Mouse (Mus musculus): ENCODE data around the gene 1700029F12Rik. TPM values are rescaled to one million over a fixed set of nuclear protein-coding genes. Genes with fewer than 3 reads are reported as not detected.

1700029F12Rik gene
- polyA plus RNA-seq, 1 experiment = 0.09 TPM

DNA sequence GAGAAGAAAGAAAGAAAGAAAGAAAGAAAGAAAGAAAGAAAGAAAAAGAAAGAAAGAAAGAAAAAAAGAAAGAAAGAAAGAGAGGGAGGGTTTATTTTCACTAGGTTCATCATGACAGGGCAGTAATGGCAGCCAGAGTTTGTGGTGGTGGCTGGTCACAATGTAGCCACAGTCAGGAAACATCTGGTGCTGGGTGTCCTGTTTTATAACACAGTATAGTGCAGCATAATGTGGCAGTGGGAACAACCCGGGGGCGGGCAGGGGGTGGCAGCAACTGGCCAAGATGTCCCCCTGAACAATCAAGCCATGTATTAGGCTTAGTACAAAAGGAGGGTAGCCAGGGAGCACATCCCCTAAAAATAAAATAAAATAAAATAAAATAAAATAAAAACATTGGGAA lies 29.3 kb upstream of the 1700029F12Rik start:
- no peak overlapping the region for H3K27ac ChIP-seq (ENCODE audit: insufficient read depth, low read length)
- no peaks in the 10 kb centered on the region for H3K4me1 ChIP-seq (ENCODE audit: control insufficient read depth, insufficient read depth, insufficient read length)
- H3K4me3 ChIP-seq (ENCODE audit: extremely low read depth, insufficient read depth, insufficient read length) = no peak overlapping the region
- 13% methylated on average over 2 of the region's 2 CpGs for WGBS
- DNase-seq (ENCODE audit: low read depth in 1 of 2, low spot score in 2 of 2) = no peak
- TF ChIP-seq CTCF (IDR thresholded peaks at IDR 0.05; ENCODE audit: extremely low read depth, insufficient read depth, insufficient read length, insufficient replicate concordance) (no peak), POLR2A (IDR thresholded peaks at IDR 0.05; ENCODE audit: low read depth, low read length) (no peak)
- H3K27me3 ChIP-seq (ENCODE audit: control insufficient read depth, insufficient read depth, low read length) = no peaks in the 10 kb centered on the region
- H3K36me3 ChIP-seq (ENCODE audit: control insufficient read depth, insufficient read depth, low read length) = no peaks in the 10 kb centered on the region

DNA sequence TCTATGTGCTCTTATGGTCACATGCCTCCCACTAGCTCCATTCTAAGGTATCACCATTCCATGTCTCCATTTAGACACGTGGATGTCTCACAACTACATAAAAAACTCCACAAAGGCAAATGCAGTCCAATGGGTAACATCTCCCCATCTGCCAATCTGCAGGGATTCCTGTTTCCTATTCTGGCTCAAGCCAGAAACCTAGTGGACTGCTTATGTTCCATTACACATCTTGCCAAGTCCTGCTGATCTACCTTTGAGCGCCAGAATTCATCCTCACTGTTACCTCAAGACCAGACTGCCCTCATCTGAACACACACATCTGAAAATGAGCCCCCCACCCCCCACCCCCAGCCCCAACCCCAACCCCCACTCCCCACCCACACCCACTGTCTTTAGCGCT lies 28.0 kb upstream of the 1700029F12Rik start:
- no peaks in the 10 kb centered on the region for H3K27me3 ChIP-seq (ENCODE audit: control insufficient read depth, insufficient read depth, low read length)
- DNase-seq (ENCODE audit: low read depth in 1 of 2, low spot score in 2 of 2) = no peak
- no peaks in the 10 kb centered on the region for H3K4me1 ChIP-seq (ENCODE audit: control insufficient read depth, insufficient read depth, insufficient read length)
- no peak overlapping the region for H3K4me3 ChIP-seq (ENCODE audit: extremely low read depth, insufficient read depth, insufficient read length)
- 90% methylated on average over 3 of the region's 3 CpGs for WGBS
- H3K27ac ChIP-seq (ENCODE audit: insufficient read depth, low read length) = no peak overlapping the region
- H3K36me3 ChIP-seq (ENCODE audit: control insufficient read depth, insufficient read depth, low read length) = no peaks in the 10 kb centered on the region
- TF ChIP-seq POLR2A (IDR thresholded peaks at IDR 0.05; ENCODE audit: low read depth, low read length) (no peak), CTCF (IDR thresholded peaks at IDR 0.05; ENCODE audit: extremely low read depth, insufficient read depth, insufficient read length, insufficient replicate concordance) (no peak)

DNA sequence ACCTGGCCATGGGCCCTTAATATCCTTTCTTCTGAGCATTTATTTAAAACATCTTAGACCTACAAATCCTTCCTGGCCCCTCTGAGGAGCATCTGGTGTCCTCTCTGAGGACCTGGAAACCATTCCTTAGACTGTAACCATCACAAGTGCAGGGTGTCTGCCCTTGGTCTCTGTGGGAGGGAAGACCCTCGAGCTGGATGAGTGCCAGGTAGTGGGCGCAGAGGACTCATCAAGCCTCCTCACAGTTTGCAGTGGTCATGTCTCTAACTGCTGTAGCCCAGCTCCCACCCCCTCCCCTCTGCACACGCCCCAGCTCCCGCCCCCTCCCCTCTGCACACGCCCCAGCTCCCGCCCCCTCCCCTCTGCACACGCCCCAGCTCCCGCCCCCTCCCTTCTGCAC lies 26.2 kb upstream of the 1700029F12Rik start:
- 74% methylated on average over 3 of the region's 8 CpGs for WGBS
- no peaks in the 10 kb centered on the region for H3K4me1 ChIP-seq (ENCODE audit: control insufficient read depth, insufficient read depth, insufficient read length)
- no peaks in the 10 kb centered on the region for H3K27me3 ChIP-seq (ENCODE audit: control insufficient read depth, insufficient read depth, low read length)

DNA sequence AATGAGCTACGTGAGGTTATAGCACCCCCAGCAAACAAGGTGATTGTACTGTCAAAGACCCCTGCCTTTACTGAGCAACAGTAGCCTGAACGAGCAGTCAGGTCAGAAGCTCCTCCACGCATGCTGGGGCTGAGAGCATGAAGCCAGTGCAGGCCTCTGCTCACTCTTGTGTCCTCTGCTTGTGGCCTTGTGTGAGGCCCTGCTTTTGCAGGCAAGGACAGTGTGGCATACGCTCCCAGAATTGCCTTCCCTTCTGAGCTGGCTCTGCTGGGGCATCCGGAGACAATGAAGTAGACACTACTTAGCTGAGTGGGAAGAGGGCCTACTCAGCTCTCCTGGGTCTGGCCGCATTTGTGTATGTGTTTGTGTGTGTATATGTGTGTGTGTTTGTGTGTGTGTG lies 25.6 kb upstream of the 1700029F12Rik start:
- no peaks in the 10 kb centered on the region for H3K36me3 ChIP-seq (ENCODE audit: control insufficient read depth, insufficient read depth, low read length)
- WGBS = 90% methylated on average over 6 of the region's 6 CpGs
- TF ChIP-seq POLR2A (IDR thresholded peaks at IDR 0.05; ENCODE audit: low read depth, low read length) (no peak), CTCF (IDR thresholded peaks at IDR 0.05; ENCODE audit: extremely low read depth, insufficient read depth, insufficient read length, insufficient replicate concordance) (no peak)
- H3K27me3 ChIP-seq (ENCODE audit: control insufficient read depth, insufficient read depth, low read length) = no peaks in the 10 kb centered on the region
- no peak overlapping the region for H3K27ac ChIP-seq (ENCODE audit: insufficient read depth, low read length)
- DNase-seq (ENCODE audit: low read depth in 1 of 2, low spot score in 2 of 2) = no peak
- no peaks in the 10 kb centered on the region for H3K4me1 ChIP-seq (ENCODE audit: control insufficient read depth, insufficient read depth, insufficient read length)
- no peak overlapping the region for H3K4me3 ChIP-seq (ENCODE audit: extremely low read depth, insufficient read depth, insufficient read length)

More for the DNA sequence above, 26.2 kb upstream of the 1700029F12Rik start:
- DNase-seq (ENCODE audit: low read depth in 1 of 2, low spot score in 2 of 2) = no peak
- no peaks in the 10 kb centered on the region for H3K36me3 ChIP-seq (ENCODE audit: control insufficient read depth, insufficient read depth, low read length)
- H3K27ac ChIP-seq (ENCODE audit: insufficient read depth, low read length) = no peak overlapping the region
- no peak for TF ChIP-seq POLR2A (IDR thresholded peaks at IDR 0.05; ENCODE audit: low read depth, low read length)
- no peak for TF ChIP-seq CTCF (IDR thresholded peaks at IDR 0.05; ENCODE audit: extremely low read depth, insufficient read depth, insufficient read length, insufficient replicate concordance)
- H3K4me3 ChIP-seq (ENCODE audit: extremely low read depth, insufficient read depth, insufficient read length) = no peak overlapping the region

DNA sequence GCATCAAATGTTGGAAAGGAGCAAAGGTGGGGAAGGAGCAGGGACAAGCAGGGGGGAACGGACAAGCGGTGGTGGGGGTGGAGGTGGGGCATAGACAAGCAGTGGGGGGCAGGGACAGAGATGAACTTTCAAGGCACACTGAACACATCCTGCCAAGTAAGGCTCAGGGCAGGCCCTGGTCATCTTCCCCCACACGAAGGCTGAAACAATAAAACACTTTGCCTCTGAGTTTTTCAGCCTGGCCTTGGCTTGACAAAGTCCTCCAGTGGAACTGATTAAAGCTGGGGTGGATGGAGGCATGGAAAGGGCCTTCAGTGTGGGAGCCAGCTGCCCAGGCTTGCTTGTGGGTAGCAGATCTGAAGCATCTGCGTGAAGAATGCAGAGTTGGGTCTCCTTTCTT lies 23.7 kb upstream of the 1700029F12Rik start:
- Histone ChIP-seq H3K4me3 (ENCODE audit: extremely low read depth, insufficient read depth, insufficient read length) (no peak overlapping the region), H3K27ac (ENCODE audit: insufficient read depth, low read length) (no peak overlapping the region), H3K27me3 (ENCODE audit: control insufficient read depth, insufficient read depth, low read length) (no peaks in the 10 kb centered on the region), H3K36me3 (ENCODE audit: control insufficient read depth, insufficient read depth, low read length) (no peaks in the 10 kb centered on the region), H3K4me1 (ENCODE audit: control insufficient read depth, insufficient read depth, insufficient read length) (no peaks in the 10 kb centered on the region)
- WGBS = 74% methylated on average over 4 of the region's 4 CpGs
- TF ChIP-seq POLR2A (IDR thresholded peaks at IDR 0.05; ENCODE audit: low read depth, low read length) (no peak), CTCF (IDR thresholded peaks at IDR 0.05; ENCODE audit: extremely low read depth, insufficient read depth, insufficient read length, insufficient replicate concordance) (no peak)
- DNase-seq (ENCODE audit: low read depth in 1 of 2, low spot score in 2 of 2) = no peak

DNA sequence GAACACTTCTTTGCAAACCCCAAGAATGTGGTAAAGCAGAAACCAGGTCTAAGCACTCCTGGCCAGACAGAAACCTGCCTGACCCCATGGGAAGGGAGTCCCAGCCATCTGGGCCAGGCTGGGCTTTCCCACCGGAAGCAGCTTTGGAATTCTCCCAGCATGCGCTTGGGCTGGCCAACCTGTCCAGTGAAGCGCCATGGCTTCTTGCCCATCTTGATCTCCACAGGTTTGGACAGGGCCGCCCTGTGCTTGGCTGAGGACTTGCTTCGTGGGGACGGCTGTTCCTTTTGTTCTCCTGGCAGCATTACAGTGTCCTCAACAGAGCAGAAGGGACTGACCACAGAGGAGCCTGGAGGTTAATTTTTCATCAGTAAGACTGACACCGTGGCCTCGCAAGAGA lies 19.7 kb upstream of the 1700029F12Rik start:
- DNase-seq (ENCODE audit: low read depth in 1 of 2, low spot score in 2 of 2) = no peak
- H3K36me3 ChIP-seq (ENCODE audit: control insufficient read depth, insufficient read depth, low read length) = no peaks in the 10 kb centered on the region
- H3K4me1 ChIP-seq (ENCODE audit: control insufficient read depth, insufficient read depth, insufficient read length) = no peaks in the 10 kb centered on the region
- TF ChIP-seq POLR2A (IDR thresholded peaks at IDR 0.05; ENCODE audit: low read depth, low read length) (no peak), CTCF (IDR thresholded peaks at IDR 0.05; ENCODE audit: extremely low read depth, insufficient read depth, insufficient read length, insufficient replicate concordance) (no peak)
- H3K27me3 ChIP-seq (ENCODE audit: control insufficient read depth, insufficient read depth, low read length) = no peaks in the 10 kb centered on the region
- whole genome bisulfite sequencing = 82% methylated on average over 8 of the region's 8 CpGs
- H3K4me3 ChIP-seq (ENCODE audit: extremely low read depth, insufficient read depth, insufficient read length) = no peak overlapping the region
- H3K27ac ChIP-seq (ENCODE audit: insufficient read depth, low read length) = no peak overlapping the region

DNA sequence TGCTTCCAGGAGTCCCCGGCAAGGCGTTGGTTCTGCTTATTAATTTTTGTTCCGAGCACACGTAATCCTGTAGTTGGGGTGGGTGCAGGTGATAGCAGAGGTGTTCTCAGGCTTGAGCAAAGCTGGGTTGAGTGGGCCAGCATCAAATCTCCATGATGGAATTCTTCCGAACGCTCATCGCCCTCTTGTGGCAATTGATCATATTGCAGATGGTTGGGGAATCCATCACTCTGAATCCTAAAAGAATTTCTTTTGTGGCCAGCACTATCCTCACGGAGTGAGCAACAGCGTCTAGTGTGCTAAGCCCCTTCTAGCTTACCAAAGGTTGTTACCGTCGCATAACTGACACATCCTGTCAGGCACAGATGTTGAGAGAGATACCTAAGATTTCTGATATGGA lies 18.5 kb upstream of the 1700029F12Rik start:
- TF ChIP-seq CTCF (IDR thresholded peaks at IDR 0.05; ENCODE audit: extremely low read depth, insufficient read depth, insufficient read length, insufficient replicate concordance) (peak; percentile 40; the same call in 1 of the 2 replicates), POLR2A (IDR thresholded peaks at IDR 0.05; ENCODE audit: low read depth, low read length) (no peak)
- WGBS = 14% methylated on average over 11 of the region's 11 CpGs
- Histone ChIP-seq H3K27me3 (ENCODE audit: control insufficient read depth, insufficient read depth, low read length) (no peaks in the 10 kb centered on the region), H3K36me3 (ENCODE audit: control insufficient read depth, insufficient read depth, low read length) (no peaks in the 10 kb centered on the region), H3K4me3 (ENCODE audit: extremely low read depth, insufficient read depth, insufficient read length) (no peak overlapping the region), H3K4me1 (ENCODE audit: control insufficient read depth, insufficient read depth, insufficient read length) (no peaks in the 10 kb centered on the region), H3K27ac (ENCODE audit: insufficient read depth, low read length) (no peak overlapping the region)
- peak in 1 of 2 experiments; percentile 20 for DNase-seq (ENCODE audit: low read depth in 1 of 2, low spot score in 2 of 2)

All from spleen, adult 2 months (tissue).